Mouse (Mus musculus): Measurements from ENCODE around the gene Ewsr1.

- no peak for TF ChIP-seq POLR2A (IDR thresholded peaks at IDR 0.05; ENCODE audit: borderline replicate concordance, insufficient read depth, low read length)
- TF ChIP-seq CTCF (IDR thresholded peaks at IDR 0.05; ENCODE audit: borderline replicate concordance, insufficient read depth, low read depth, low read length) = no peak
Observed at GRCm38 (mm10) chr11:5042645-5043381, 56.3 kb downstream of the Ewsr1 start.

All from cerebellum, adult 2 months (tissue).